ENCODE assay signal across 10 mouse cellular contexts in genomic region chr5:107055455-107055854, GRCm38 (mm10).
A peak's percentile ranks its signal among the peaks of the same experiment; 100 is the strongest.
DNase-seq lines count a peak whose midpoint lies in the region; ATAC-seq and TF ChIP-seq lines count a peak whose summit lies in the region.
"Had no signal": no experiment of that assay in that cellular context is flagged by ENCODE, and none has a peak within 500 bp of the region (broad histone marks: within the 10 kb centered on the region; RNA-seq: fewer than 3 reads in every experiment).

No protein-coding gene starts in this region.

- TF ChIP-seq POLR2A in thymus, adult 2 months (IDR thresholded peaks at IDR 0.05; ENCODE audit: control insufficient read depth, extremely low read depth, insufficient read depth, low read length, poor library complexity) = no peak

- H3K9me3 ChIP-seq in heart, embryonic 16.5 days (replicated peaks; ENCODE audit: control insufficient read depth, low read length) = no peaks in the 10 kb centered on the region
- no peaks in the 10 kb centered on the region for H3K9me3 ChIP-seq in embryonic facial prominence, embryonic 14.5 days (ENCODE audit: control insufficient read depth, low read length)
- no peaks in the 10 kb centered on the region for H3K9me3 ChIP-seq in hindbrain, postnatal 0 days (ENCODE audit: low read length)
- H3K9me3 ChIP-seq in midbrain, postnatal 0 days (ENCODE audit: low read length) = no peaks in the 10 kb centered on the region

- H3K4me3 ChIP-seq in heart, embryonic 16.5 days (ENCODE audit: low read length) = no peak overlapping the region; the same call in 1 of the 2 replicates
- H3K4me3 ChIP-seq in embryonic facial prominence, embryonic 14.5 days (ENCODE audit: low read depth, low read length) = no peak overlapping the region
- H3K4me3 ChIP-seq in hindbrain, postnatal 0 days (ENCODE audit: low read length) = no peak overlapping the region
- no peak overlapping the region for H3K4me3 ChIP-seq in midbrain, postnatal 0 days (ENCODE audit: low read depth, low read length)
- no peak overlapping the region for H3K4me3 ChIP-seq in thymus, adult 2 months (ENCODE audit: control insufficient read depth, insufficient read depth, low read length)
- H3K4me3 ChIP-seq: myocyte had no signal

- no peak for DNase-seq in heart, postnatal 36 days
- DNase-seq in embryonic facial prominence, embryonic 14.5 days (ENCODE audit: low spot score) = peak; percentile 79
- DNase-seq in hindbrain, postnatal 0 days (ENCODE audit: low spot score) = peak; percentile 79
- peak; percentile 86 for DNase-seq in midbrain, postnatal 0 days (ENCODE audit: low spot score)
- no peak for DNase-seq in urinary bladder, postnatal 14 days (ENCODE audit: low spot score)
- no peak for DNase-seq in thymus, adult 2 months
- no peak for DNase-seq in thymus, postnatal 25 days
- DNase-seq: cerebellum, adult 8-10 months had no signal

- intact Hi-C loops in heart, postnatal 36 days (cut with DNase I) = no loop called here

- TF ChIP-seq CTCF in hindbrain, postnatal 0 days (IDR thresholded peaks at IDR 0.05; ENCODE audit: low read depth) = peak; percentile 40; the same call in 1 of the 2 replicates
- no peak; the same call in 1 of the 2 replicates for TF ChIP-seq CTCF in midbrain, postnatal 0 days (IDR thresholded peaks at IDR 0.05)
- TF ChIP-seq CTCF in thymus, adult 2 months (IDR thresholded peaks at IDR 0.05; ENCODE audit: borderline replicate concordance, control insufficient read depth, extremely low read depth, insufficient read depth, low read length, poor library complexity) = no peak

- 0 out of 2 replicates have a peak, but pooled peaks have one; percentile 15 for ATAC-seq in heart, embryonic 16.5 days (replicated peaks; ENCODE audit: extremely low read depth, insufficient read depth, low FRiP score)
- peak; percentile 93 for ATAC-seq in embryonic facial prominence, embryonic 14.5 days (ENCODE audit: low read depth)
- ATAC-seq in hindbrain, postnatal 0 days = peak; percentile 94
- peak; percentile 77 for ATAC-seq in midbrain, postnatal 0 days (ENCODE audit: low FRiP score)

- peaks cover 43% of the 10 kb centered on the region for H3K4me1 ChIP-seq in heart, embryonic 16.5 days (ENCODE audit: control insufficient read depth, insufficient read depth, low read length)
- 0 out of 2 replicates have a peak, but pooled peaks cover 5% of the 10 kb centered on the region for H3K4me1 ChIP-seq in embryonic facial prominence, embryonic 14.5 days (ENCODE audit: control insufficient read depth, insufficient read depth, low read length)
- H3K4me1 ChIP-seq in hindbrain, postnatal 0 days (ENCODE audit: insufficient read depth, low read length) = 0 out of 2 replicates have a peak, but pooled peaks cover 8% of the 10 kb centered on the region
- H3K4me1 ChIP-seq in midbrain, postnatal 0 days (ENCODE audit: insufficient read depth, low read length) = peaks cover 3% of the 10 kb centered on the region; the same call in 1 of the 2 replicates
- H3K4me1 ChIP-seq in thymus, adult 2 months (replicated peaks; ENCODE audit: control insufficient read depth, insufficient read depth, low read length) = no peaks in the 10 kb centered on the region

- H3K4me2 ChIP-seq in heart, embryonic 16.5 days (ENCODE audit: low read depth, low read length) = peak overlapping the region; percentile 24; the same call in 1 of the 2 replicates
- H3K4me2 ChIP-seq in embryonic facial prominence, embryonic 14.5 days (ENCODE audit: low read depth, low read length) = no peak overlapping the region
- no peak overlapping the region for H3K4me2 ChIP-seq in hindbrain, postnatal 0 days (ENCODE audit: low read depth, low read length)
- H3K4me2 ChIP-seq in midbrain, postnatal 0 days (ENCODE audit: low read depth, low read length, poor library complexity, severe bottlenecking) = no peak overlapping the region

- H3K9ac ChIP-seq in heart, embryonic 16.5 days (ENCODE audit: low read length) = peak overlapping the region; percentile 53
- H3K9ac ChIP-seq in embryonic facial prominence, embryonic 14.5 days (ENCODE audit: low read depth, low read length) = no peak overlapping the region
- no peak overlapping the region for H3K9ac ChIP-seq in hindbrain, postnatal 0 days (replicated peaks; ENCODE audit: low read length)
- H3K9ac ChIP-seq in midbrain, postnatal 0 days (replicated peaks; ENCODE audit: low read length, poor library complexity, severe bottlenecking) = no peak overlapping the region

- H3K36me3 ChIP-seq in heart, embryonic 16.5 days (ENCODE audit: control insufficient read depth, insufficient read depth) = no peaks in the 10 kb centered on the region
- H3K36me3 ChIP-seq in embryonic facial prominence, embryonic 14.5 days (ENCODE audit: control insufficient read depth, insufficient read depth, low read length) = no peaks in the 10 kb centered on the region
- H3K36me3 ChIP-seq in hindbrain, postnatal 0 days (ENCODE audit: insufficient read depth, low read length) = no peaks in the 10 kb centered on the region
- no peaks in the 10 kb centered on the region for H3K36me3 ChIP-seq in midbrain, postnatal 0 days (ENCODE audit: insufficient read depth, low read length)
- H3K36me3 ChIP-seq in thymus, adult 2 months (ENCODE audit: control insufficient read depth, insufficient read depth, low read length) = no peaks in the 10 kb centered on the region

- 43% methylated on average over 3 of the region's 3 CpGs for WGBS in heart, embryonic 16.5 days
- WGBS in embryonic facial prominence, embryonic 14.5 days = 45% methylated on average over 3 of the region's 3 CpGs
- WGBS in hindbrain, postnatal 0 days = 23% methylated on average over 3 of the region's 3 CpGs
- 28% methylated on average over 3 of the region's 3 CpGs for WGBS in midbrain, postnatal 0 days
- 74% methylated on average over 3 of the region's 3 CpGs for WGBS in thymus, adult 2 months

- H3K27ac ChIP-seq in heart, embryonic 16.5 days (ENCODE audit: low read length) = peak overlapping the region; percentile 82
- no peak overlapping the region for H3K27ac ChIP-seq in embryonic facial prominence, embryonic 14.5 days (replicated peaks; ENCODE audit: low read depth, low read length)
- H3K27ac ChIP-seq in hindbrain, postnatal 0 days = peak overlapping the region; percentile 45; the same call in 1 of the 2 replicates
- no peak overlapping the region for H3K27ac ChIP-seq in midbrain, postnatal 0 days (ENCODE audit: low read depth, low read length)
- H3K27ac ChIP-seq in thymus, adult 2 months (ENCODE audit: control insufficient read depth, insufficient read depth, low read length) = no peak overlapping the region

- no peaks in the 10 kb centered on the region for H3K27me3 ChIP-seq in heart, embryonic 16.5 days (ENCODE audit: control insufficient read depth, insufficient read depth, low read length)
- H3K27me3 ChIP-seq in embryonic facial prominence, embryonic 14.5 days (replicated peaks; ENCODE audit: control insufficient read depth, insufficient read depth, low read length) = no peaks in the 10 kb centered on the region
- no peaks in the 10 kb centered on the region for H3K27me3 ChIP-seq in hindbrain, postnatal 0 days (ENCODE audit: insufficient read depth, low read length)
- H3K27me3 ChIP-seq in midbrain, postnatal 0 days (ENCODE audit: insufficient read depth, low read length) = no peaks in the 10 kb centered on the region
- no peaks in the 10 kb centered on the region for H3K27me3 ChIP-seq in thymus, adult 2 months (ENCODE audit: control insufficient read depth, insufficient read depth, low read length)

Comparison
In these comparisons a context has a peak if more than half of its experiments do, and no peak if none do; other contexts are left out.
1. ATAC-seq: peak in every context shown above with its lines; median percentile 94 in hindbrain, postnatal 0 days; 93 in embryonic facial prominence, embryonic 14.5 days; 77 in midbrain, postnatal 0 days; 15 in heart, embryonic 16.5 days.
2. H3K27ac ChIP-seq: peak in heart, embryonic 16.5 days (single experiment) and hindbrain, postnatal 0 days (single experiment); none in embryonic facial prominence, embryonic 14.5 days (single experiment), midbrain, postnatal 0 days (single experiment) and thymus, adult 2 months (single experiment).
3. DNase-seq: peak in embryonic facial prominence, embryonic 14.5 days (single experiment), hindbrain, postnatal 0 days (single experiment) and midbrain, postnatal 0 days (single experiment); none in heart, postnatal 36 days (0 of 2), urinary bladder, postnatal 14 days (single experiment), thymus, adult 2 months (single experiment) and thymus, postnatal 25 days (single experiment).